Mouse (Mus musculus): ENCODE results near the gene Mrpl41. TPM values are rescaled to one million over a fixed set of nuclear protein-coding genes. Genes with fewer than 3 reads are reported as not detected.

Mrpl41 gene
- total and polyA plus RNA-seq, 3 experiments: 102 to 103 TPM; not detected in 1

DNA sequence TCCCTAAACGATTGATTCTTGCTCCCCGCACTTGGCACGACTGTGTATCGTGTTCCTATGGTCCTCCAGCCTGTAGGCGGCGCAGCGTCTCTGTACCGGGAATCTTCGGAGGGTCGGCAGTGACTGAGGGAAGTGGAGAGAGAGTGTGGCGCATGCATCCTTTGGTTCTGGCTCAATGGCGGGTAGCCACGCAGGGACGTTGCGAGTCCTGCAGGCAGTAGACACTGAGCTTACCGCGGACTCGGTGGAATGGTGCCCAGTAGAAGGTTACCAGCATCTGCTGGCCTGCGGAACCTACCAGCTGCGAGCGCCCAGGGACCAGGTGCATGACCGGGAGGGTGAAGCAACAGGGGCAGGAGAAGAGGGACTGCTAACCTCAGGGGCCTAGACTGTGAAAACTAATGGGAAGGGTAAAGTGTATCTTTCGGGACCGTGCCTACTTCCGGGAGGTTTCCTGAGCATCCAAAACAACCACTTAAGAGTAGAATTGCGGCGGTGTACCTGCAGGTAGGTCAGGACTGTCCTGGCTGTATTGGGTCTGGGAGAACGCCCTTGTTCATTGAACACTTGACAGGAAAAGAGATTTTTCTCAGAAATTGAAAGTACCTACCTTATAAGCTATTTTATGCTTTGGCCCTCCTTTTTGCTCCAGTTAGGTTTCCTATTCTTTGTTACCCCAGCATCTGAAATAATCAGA, 12.4 kb downstream of the Mrpl41 start, which contains the start of gene Dph7 (continued):
- no peak for TF ChIP-seq ZNF384 (IDR thresholded peaks at IDR 0.05; ENCODE audit: low read depth, low read length)
- TF ChIP-seq POLR2AphosphoS5 (IDR thresholded peaks at IDR 0.05; ENCODE audit: borderline replicate concordance, low read depth, low read length): 0 out of 2 replicates have a peak, but pooled peaks have one; percentile 82
- no peak for TF ChIP-seq RCOR1 (IDR thresholded peaks at IDR 0.05; ENCODE audit: low read depth, low read length)
- TF ChIP-seq MXI1 (IDR thresholded peaks at IDR 0.05; ENCODE audit: low read depth, low read length): peak; percentile 66
- peak; percentile 27; the same call in 1 of the 2 replicates for TF ChIP-seq NRF1 (IDR thresholded peaks at IDR 0.05; ENCODE audit: insufficient read depth, low read depth, low read length, poor library complexity, severe bottlenecking)
- TF ChIP-seq TAL1 (IDR thresholded peaks at IDR 0.05; ENCODE audit: low read length): no peak
- TF ChIP-seq BHLHE40 (IDR thresholded peaks at IDR 0.05; ENCODE audit: borderline replicate concordance, low read depth, low read length): no peak
- TF ChIP-seq CTCF (IDR thresholded peaks at IDR 0.05 in 2 of 3, conservative IDR thresholded peaks at IDR 0.05 in 1 of 3; ENCODE audit: control insufficient read depth in 1 of 3, insufficient read depth in 1 of 3, low read depth in 2 of 3, low read length in 3 of 3, poor library complexity in 1 of 3, severe bottlenecking in 1 of 3): peak; percentile 85 to 93 (median 91)
- no peak for TF ChIP-seq GABPA (IDR thresholded peaks at IDR 0.05; ENCODE audit: low read depth, low read length)
- no peak for TF ChIP-seq USF1 (IDR thresholded peaks at IDR 0.05; ENCODE audit: low read depth, low read length)
- no peak for TF ChIP-seq MEF2A (IDR thresholded peaks at IDR 0.05; ENCODE audit: extremely low read depth, insufficient replicate concordance, low read depth, low read length, poor library complexity, severe bottlenecking)
- peak; percentile 76; the same call in 1 of the 2 replicates for TF ChIP-seq MYC (IDR thresholded peaks at IDR 0.05; ENCODE audit: low read depth, low read length)
- TF ChIP-seq POLR2AphosphoS2 (IDR thresholded peaks at IDR 0.05; ENCODE audit: low read length): peak; percentile 99
- TF ChIP-seq ETS1 (IDR thresholded peaks at IDR 0.05; ENCODE audit: low read depth, low read length): no peak
- TF ChIP-seq ZKSCAN1 (IDR thresholded peaks at IDR 0.05; ENCODE audit: low read depth, low read length): no peak
- no peak for TF ChIP-seq RAD21 (IDR thresholded peaks at IDR 0.05; ENCODE audit: low read depth, low read length)
- TF ChIP-seq ZC3H11A (IDR thresholded peaks at IDR 0.05; ENCODE audit: low read depth, low read length): no peak

DNA sequence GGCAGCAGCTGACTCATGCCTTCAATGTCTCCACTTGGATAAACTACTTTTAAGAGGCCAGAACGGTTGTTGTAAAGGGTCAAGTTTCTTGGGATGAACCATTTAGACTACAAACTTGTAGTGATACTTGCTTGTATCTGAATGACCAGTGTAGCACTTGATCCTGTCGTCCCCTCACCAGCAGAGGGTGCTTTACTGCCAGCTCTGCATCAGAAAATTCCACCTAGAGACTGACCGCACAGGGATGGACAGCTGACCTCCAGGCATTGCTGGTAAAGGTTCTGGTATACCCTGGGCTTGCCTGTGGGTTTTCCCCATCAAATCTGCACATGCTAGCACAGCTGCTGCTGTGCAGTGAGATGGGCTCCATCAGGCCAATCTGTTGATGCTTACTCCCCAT, 14.0 kb downstream of the Mrpl41 start:
- Histone ChIP-seq H3K36me3 (ENCODE audit: control insufficient read depth in 1 of 2, insufficient read depth in 2 of 2, low read length in 2 of 2) (peaks cover 4 to 15% of the 10 kb centered on the region in 2 experiments; a peak in 3 of 4 replicates), H3K79me2 (ENCODE audit: control insufficient read depth, insufficient read depth, low read length, poor library complexity) (peaks cover 7% of the 10 kb centered on the region), H3K4me3 (ENCODE audit: control insufficient read depth in 1 of 2, insufficient read depth in 1 of 2, low read depth in 2 of 2, low read length in 2 of 2) (no peak overlapping the region), H3K27ac (ENCODE audit: control insufficient read depth, low read depth, low read length) (no peak overlapping the region), H3K9ac (ENCODE audit: control insufficient read depth, low read depth, low read length, poor library complexity, severe bottlenecking) (no peak overlapping the region), H3K9me3 (replicated peaks; ENCODE audit: insufficient read depth, low read length) (no peaks in the 10 kb centered on the region), H3K27me3 (ENCODE audit: control insufficient read depth in 1 of 2, insufficient read depth in 2 of 2, low read length in 2 of 2) (no peaks in the 10 kb centered on the region), H3K4me1 (ENCODE audit: control insufficient read depth in 1 of 2, insufficient read depth in 2 of 2, low read length in 2 of 2) (peaks cover 0 to 8% of the 10 kb centered on the region in 2 experiments; a peak in 1 of 4 replicates)
- no peak for DNase-seq (ENCODE audit: low read depth, low spot score)
- peak; percentile 37 to 53 (median 47); a peak in 5 of 6 replicates for TF ChIP-seq CTCF (IDR thresholded peaks at IDR 0.05 in 2 of 3, conservative IDR thresholded peaks at IDR 0.05 in 1 of 3; ENCODE audit: control insufficient read depth in 1 of 3, insufficient read depth in 1 of 3, low read depth in 2 of 3, low read length in 3 of 3, poor library complexity in 1 of 3, severe bottlenecking in 1 of 3)
- no peak for TF ChIP-seq UBTF (IDR thresholded peaks at IDR 0.05; ENCODE audit: borderline replicate concordance, insufficient read depth, low read depth, low read length)
- TF ChIP-seq SMC3 (IDR thresholded peaks at IDR 0.05; ENCODE audit: low read depth, low read length): peak; percentile 21; the same call in 1 of the 2 replicates
